Mouse (Mus musculus) R1 (cell line): ENCODE data around the gene Ccl19.
"Not testable (repeated sequence)": the region's sequence is repeated elsewhere in the genome, so short reads cannot be mapped to it uniquely, and the experiment has no call there.

Experiments
- DNase-seq: peaks from one replicate; pipeline ENCODE4 v3.0.0-alpha.2; 2018; ENCODE audit warnings: low read depth, low spot score

Ccl19 gene

DNA sequence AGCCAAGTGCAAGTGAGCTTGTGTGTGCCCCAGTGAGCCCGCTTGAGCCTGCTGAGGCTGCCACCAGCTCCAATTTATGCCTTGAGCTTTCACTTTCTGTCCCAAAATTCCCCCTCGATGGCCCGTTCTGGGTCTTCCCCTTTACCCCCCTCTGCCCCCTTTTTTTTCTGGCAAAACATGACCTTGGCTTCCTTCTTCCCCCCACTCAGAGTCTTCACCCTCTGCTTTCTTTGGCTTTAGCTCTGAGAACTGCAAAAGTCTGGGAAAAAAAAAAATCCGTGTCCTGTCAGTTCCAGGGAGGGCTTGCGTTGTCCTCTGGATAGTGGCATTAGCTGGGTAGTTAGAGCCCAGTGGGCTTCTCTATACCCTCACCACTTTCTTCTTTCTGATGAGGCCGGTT, at the start of gene Ccl19:
Gene Ccl19 (minus strand): TSS at position 101 of the 400 bp plus-strand sequence.
- not testable (repeated sequence) for DNase-seq

GRCm38 (mm10) chr4:42773893-42774292, 17.5 kb upstream of the Ccl19 start, which contains the start of gene Ccl21a:
Gene Ccl21a, minus strand, starts transcription at chr4:42773993.
- not testable (repeated sequence) for DNase-seq

DNA sequence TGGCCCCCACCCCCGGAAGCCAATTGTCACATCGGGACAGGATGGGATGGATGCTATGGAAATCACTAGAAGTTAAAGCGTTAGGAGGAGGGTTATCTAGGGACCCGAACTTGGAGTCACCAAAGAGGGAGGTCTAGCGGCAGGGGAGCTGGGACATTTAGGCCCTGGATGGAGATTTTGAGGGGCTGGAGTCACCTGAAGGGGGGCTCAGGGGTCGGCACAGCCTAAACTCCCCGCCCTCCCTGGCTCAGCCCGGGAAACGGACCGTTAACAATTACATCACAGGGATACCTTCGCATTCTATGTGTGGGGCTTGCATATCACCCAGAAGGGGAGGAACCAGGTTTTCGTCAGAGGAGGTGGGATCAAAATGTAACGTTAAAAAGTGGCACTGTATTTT, 21.1 kb downstream of the Ccl19 start, which contains the start of gene 4930578G10Rik:
Gene 4930578G10Rik (plus strand): TSS at position 301 of the 400 bp plus-strand sequence.
- not testable (repeated sequence) for DNase-seq
